Mouse (Mus musculus) gastrocnemius, adult 18-20 months (tissue): Measurements from ENCODE around the gene Vtcn1. TPM values are rescaled to one million over a fixed set of nuclear protein-coding genes. Genes with fewer than 3 reads are reported as not detected.
A peak's percentile ranks its signal among the peaks of the same experiment; 100 is the strongest.

ENCODE experiments used
- DNase-seq: peaks from one replicate; pipeline ENCODE4 v3.0.0; 2021; ENCODE audit warnings: low spot score
- total RNA-seq, 2 experiments: library from RNA; stranded (reverse); gene quantifications; 2 replicates each; pipeline ENCODE4 v1.2.3; 2021

Gene Vtcn1
- total RNA-seq, 2 experiments from 2014 or later = 0.25 TPM; not detected in 1

GRCm38 (mm10) chr3:100856050-100856815 is 31.0 kb downstream of the Vtcn1 start:
- no peak for DNase-seq

GRCm38 (mm10) chr3:100857139-100857538 is 31.9 kb downstream of the Vtcn1 start:
- no peak for DNase-seq

GRCm38 (mm10) chr3:100858334-100859002 is 33.2 kb downstream of the Vtcn1 start:
- DNase-seq = no peak

- DNase-seq = no peak
These were observed 36.3 kb downstream of the Vtcn1 start for GRCm38 (mm10) chr3:100861307-100862303.

GRCm38 (mm10) chr3:100866946-100867345 is 41.7 kb downstream of the Vtcn1 start:
- no peak for DNase-seq

- DNase-seq = no peak
These were observed 51.8 kb downstream of the Vtcn1 start for GRCm38 (mm10) chr3:100877057-100877456.

- DNase-seq = no peak
These were observed 56.1 kb downstream of the Vtcn1 start for GRCm38 (mm10) chr3:100881403-100881802.

- no peak for DNase-seq
These were observed 56.8 kb downstream of the Vtcn1 start for GRCm38 (mm10) chr3:100881843-100882634.

- no peak for DNase-seq
These were observed 64.0 kb downstream of the Vtcn1 start for GRCm38 (mm10) chr3:100889234-100889633.

GRCm38 (mm10) chr3:100890406-100890805 is 65.1 kb downstream of the Vtcn1 start:
- no peak for DNase-seq

GRCm38 (mm10) chr3:100892383-100893335 is 67.4 kb downstream of the Vtcn1 start:
- DNase-seq = no peak

GRCm38 (mm10) chr3:100895500-100895899 is 70.2 kb downstream of the Vtcn1 start:
- no peak for DNase-seq

GRCm38 (mm10) chr3:100906128-100906527 is 80.9 kb downstream of the Vtcn1 start:
- no peak for DNase-seq

- DNase-seq = no peak
These were observed 81.7 kb downstream of the Vtcn1 start for GRCm38 (mm10) chr3:100906916-100907315.

- DNase-seq = no peak
These were observed 83.3 kb downstream of the Vtcn1 start for GRCm38 (mm10) chr3:100908594-100908993.

GRCm38 (mm10) chr3:100910621-100911020 is 85.4 kb downstream of the Vtcn1 start:
- no peak for DNase-seq

GRCm38 (mm10) chr3:100911026-100911425 is 85.8 kb downstream of the Vtcn1 start:
- no peak for DNase-seq

- DNase-seq = no peak
These were observed 86.4 kb downstream of the Vtcn1 start for GRCm38 (mm10) chr3:100911498-100912213.

- DNase-seq = peak; percentile 54
These were observed 91.6 kb downstream of the Vtcn1 start for GRCm38 (mm10) chr3:100916844-100917243.
